ENCODE assay signal across 22 mouse cellular contexts in genomic region chr2:10348036-10348435, GRCm38 (mm10). TPM values are rescaled to one million over a fixed set of nuclear protein-coding genes. Genes with fewer than 3 reads are reported as not detected.
A peak's percentile ranks its signal among the peaks of the same experiment; 100 is the strongest.
DNase-seq lines count a peak whose midpoint lies in the region; ATAC-seq lines count a peak whose summit lies in the region.
"Had no signal": no experiment of that assay in that cellular context is flagged by ENCODE, and none has a peak within 500 bp of the region (broad histone marks: within the 10 kb centered on the region; RNA-seq: fewer than 3 reads in every experiment).

No protein-coding gene starts in this region.

- ATAC-seq in common myeloid progenitor, adult 5-6 weeks (replicated peaks; ENCODE audit: low read depth, poor library complexity, severe bottlenecking): peak; percentile 74
- peak; percentile 49 for ATAC-seq in megakaryocyte, adult 5-6 weeks (ENCODE audit: poor library complexity, severe bottlenecking)
- peak; percentile 37; the same call in 1 of the 2 replicates for ATAC-seq in neutrophil, adult 5-6 weeks (ENCODE audit: extremely low read depth, insufficient number of reproducible peaks, low FRiP score, poor library complexity, severe bottlenecking)
- no peak for ATAC-seq in erythroid progenitor cell, adult 5-6 weeks (replicated peaks; ENCODE audit: low FRiP score, poor library complexity, severe bottlenecking)
- ATAC-seq: CD4-positive, CD25-positive, alpha-beta regulatory T cell, adult 4 months; forebrain, embryonic 13.5 days; forebrain, embryonic 16.5 days; hindbrain, postnatal 0 days; inflammation-experienced regulatory T-cells, adult 6 months; Patski had no signal

- peak; percentile 11 for DNase-seq in 416B (ENCODE audit: low read depth)
- DNase-seq in Muller cell, postnatal 12 days (ENCODE audit: inconsistent ontology term): no peak
- no peak for DNase-seq in natural killer cell, adult 2 months (ENCODE audit: low spot score in 2 of 2)
- DNase-seq: adrenal gland, postnatal 10 days; adrenal gland, postnatal 36 days; cerebellum, adult 2 months; cerebellum, adult 9-11 months; cerebellum, postnatal 25 days; embryo, embryonic 11 days; gastrocnemius, postnatal 10 days; gastrocnemius, postnatal 36 days; heart, adult 11 months had no signal

RNA-seq across cellular contexts. Expression of gene Sfmbt2, which starts 22.3 kb away (rescaled TPM):
- 0.78 and 2.4 TPM in 2 replicates for total RNA-seq in common myeloid progenitor, adult 5-6 weeks (2017)
- 1.4 and 2.1 TPM in 2 replicates for total RNA-seq in megakaryocyte, adult 5-6 weeks (2015)
- total RNA-seq in megakaryocyte, adult 5-6 weeks (2017): 0.77 and 2.0 TPM in 2 replicates
- total RNA-seq in neutrophil, adult 5-6 weeks (2017): 6.1 and 8.0 TPM in 2 replicates
- 2.2 TPM in 1 of 2 replicates, not detected in the other for total RNA-seq in erythroid progenitor cell, adult 5-6 weeks (2015; ENCODE audit: low replicate concordance)
- 0.38 and 0.51 TPM in 2 replicates for total RNA-seq in erythroid progenitor cell, adult 5-6 weeks (2017; ENCODE audit: low replicate concordance)
